Mouse (Mus musculus): ENCODE results near the gene Ndufaf8.

The Ndufaf8 gene

DNA sequence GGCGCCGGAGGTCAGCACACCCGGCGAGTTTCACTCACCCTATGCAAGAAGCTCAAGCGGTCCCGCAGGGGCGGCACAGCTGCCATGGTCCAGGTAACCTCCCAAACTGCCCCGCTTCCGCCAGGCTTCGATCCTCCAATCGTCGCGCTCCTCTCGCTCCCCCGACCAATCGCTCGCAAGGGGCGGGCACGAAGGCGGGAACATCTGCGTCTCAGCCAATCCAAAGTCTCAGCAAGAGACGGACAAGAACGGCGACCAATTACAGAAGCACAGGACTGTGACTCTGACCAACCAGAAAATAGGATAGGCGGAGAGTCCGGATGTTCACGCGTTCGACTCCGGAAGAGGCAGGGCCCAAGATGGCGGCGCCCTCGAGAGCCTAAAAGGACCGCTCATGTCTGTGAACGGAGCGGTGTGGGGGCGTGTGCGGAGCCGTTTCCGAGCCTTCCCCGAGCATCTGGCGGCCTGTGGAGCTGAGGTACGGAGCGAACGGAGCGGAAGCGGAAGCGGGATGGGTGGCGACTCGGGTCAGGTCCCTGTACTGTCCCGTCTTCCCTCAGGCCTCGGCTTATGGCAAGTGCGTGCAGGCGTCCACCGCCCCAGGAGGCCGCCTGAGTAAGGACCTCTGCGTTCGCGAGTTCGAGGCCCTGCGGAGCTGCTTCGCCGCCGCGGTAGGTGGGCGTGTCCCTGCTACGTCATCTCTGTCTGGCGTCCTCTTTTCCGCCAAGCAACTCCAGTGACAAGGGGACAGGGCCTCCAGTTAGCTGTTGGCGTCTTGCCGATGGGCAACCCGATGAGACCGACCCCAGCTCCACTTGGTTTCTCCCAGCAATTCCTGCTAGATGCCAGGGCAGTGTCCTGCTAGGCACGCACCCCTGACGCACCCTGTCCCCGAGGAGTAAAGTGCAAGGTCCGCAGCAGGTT is at the start of gene Ndufaf8, which contains the start of gene Tepsin:
Gene Ndufaf8, plus strand, starts transcription at position 341 of the 924 bp plus-strand sequence.
Gene Tepsin, minus strand, starts transcription at position 144 of the 924 bp plus-strand sequence.
- peak; percentile 97 for DNase-seq

GRCm38 (mm10) chr11:120049067-120049466 is 49.7 kb upstream of the Ndufaf8 start:
- DNase-seq, result no peak

DNA sequence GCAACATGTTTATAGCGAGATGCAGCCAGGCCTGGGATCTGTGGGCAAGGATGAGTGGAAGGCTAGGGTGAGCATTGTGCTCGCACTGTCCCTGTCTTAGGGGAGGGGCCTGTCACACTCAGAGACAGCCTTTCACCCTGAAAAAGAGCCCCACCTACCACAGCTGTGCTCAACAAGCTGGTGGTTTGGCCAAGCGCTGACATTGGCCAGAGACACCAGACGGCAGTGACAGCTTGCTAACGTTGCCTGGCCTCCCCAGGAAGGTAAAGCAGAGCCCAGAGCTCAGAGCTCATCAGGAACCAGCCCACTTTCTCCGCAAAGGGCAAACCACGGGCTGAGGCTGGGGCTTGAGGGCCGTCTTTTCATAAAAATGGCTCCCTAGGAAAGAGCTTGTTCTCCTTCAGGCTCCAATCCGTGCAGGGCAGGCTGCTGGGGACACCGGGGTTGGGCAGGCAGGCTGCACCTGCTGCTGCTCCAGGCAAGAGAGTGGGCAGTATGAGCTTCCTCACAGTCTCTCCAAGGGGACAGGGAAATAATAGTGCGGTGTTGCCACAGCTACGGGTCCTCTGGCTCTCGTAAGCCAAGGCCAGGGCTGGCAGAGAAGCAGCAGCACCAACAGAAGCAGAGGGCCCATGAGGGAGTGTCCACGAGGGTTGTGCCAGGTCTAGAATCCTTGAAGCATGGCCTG is 47.5 kb upstream of the Ndufaf8 start:
- DNase-seq, result no peak

DNA sequence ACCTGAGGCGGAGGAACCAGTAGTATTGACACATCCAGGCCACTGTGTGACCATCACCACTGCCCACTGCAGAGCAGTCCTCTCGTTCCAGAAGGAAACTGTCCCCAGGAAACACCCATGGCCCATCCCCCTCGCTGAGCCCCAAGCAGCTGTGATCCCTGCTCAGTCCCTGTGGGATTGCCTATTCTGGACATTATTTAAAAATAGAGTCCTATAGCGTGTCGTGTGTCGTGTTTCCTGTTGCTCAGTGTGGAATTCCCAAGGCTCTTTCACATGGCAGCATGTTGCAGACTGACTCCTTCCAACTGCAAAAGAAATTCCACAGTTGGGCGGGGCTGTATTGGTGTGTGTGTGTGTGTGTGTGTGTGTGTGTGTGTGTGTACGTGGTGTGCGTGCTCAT is 46.5 kb upstream of the Ndufaf8 start:
- no peak for DNase-seq

- no peak for DNase-seq
Observed at GRCm38 (mm10) chr11:120053846-120054245, 44.9 kb upstream of the Ndufaf8 start.

DNA sequence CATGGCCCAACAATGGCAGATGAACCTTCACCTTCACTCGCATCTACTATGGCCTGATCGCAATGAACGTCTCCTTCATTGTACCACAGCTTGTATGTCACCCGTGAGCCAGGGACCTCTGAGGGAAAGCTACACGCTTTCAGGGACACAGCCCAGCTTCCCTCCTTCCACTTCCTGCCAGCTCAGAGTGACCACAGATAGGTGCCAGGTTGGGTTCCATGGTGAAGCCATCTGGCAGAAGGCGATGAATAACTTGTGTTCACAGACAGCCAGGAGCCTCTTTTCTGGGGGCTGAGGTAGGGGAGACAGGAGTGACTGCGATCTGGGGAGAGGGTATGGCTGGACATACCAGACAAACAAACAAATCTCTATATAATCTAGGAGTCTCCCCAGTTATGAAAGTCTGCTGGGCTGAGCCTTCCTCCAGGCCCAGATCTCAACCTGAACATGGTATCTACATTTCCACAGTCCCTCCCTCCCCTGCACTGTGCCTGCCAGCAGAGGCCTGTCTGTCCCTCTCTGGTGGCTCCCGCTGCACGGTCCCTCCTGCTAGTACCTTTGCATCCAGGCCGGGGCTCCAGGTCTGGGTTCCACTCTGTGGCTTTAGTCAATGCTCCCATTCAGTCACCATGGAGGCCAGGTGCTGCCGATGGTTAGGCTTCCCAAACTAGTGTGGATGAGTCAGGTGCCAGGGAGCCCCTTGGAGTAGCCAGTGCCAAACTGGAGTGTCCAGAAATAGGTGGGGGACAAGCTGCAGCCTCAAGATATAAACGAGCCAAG is 42.6 kb upstream of the Ndufaf8 start:
- DNase-seq, result no peak

DNA sequence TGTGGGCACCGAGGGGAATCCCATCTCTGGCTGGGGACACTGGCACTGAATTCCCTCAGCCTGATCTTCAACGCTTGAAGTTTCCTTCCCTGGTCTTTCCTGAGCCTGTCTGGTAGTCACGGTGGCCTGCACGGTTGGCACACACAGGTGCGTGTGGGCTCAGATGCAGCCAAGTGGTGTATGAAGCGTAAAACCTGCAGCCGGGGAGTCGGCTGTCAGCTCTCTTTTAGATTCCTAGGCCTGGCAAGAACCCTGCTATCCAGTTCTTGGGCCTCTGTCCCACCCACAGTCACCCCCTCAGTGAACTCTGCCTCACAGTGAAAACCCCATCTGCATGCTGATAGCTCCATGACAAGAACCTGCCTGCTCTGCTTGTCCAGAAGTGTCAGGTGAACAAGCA is 38.1 kb upstream of the Ndufaf8 start:
- DNase-seq, result no peak

DNA sequence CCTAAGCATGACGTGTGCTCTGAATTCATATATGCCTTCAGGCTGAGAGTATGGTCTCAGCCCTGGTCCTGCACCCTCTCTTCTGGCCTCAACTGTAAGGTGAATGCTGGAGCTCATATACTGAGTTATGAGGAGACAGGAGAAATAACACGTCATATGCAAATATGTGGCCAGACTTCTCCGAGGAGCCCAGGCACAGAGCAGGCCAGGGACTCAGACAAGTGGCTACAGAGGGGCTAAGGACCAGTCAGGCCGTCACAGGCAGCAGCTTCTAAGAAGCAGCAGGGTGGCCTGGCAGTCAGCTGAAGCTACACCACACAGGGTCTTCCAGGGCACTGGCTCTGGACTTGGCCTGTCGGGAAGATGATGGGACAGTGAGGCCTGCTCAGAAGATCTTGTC is 35.4 kb upstream of the Ndufaf8 start:
- no peak for DNase-seq

GRCm38 (mm10) chr11:120064006-120064667 is 34.6 kb upstream of the Ndufaf8 start:
- no peak for DNase-seq

- DNase-seq, result no peak
Observed at GRCm38 (mm10) chr11:120064668-120065040, 34.1 kb upstream of the Ndufaf8 start.

DNA sequence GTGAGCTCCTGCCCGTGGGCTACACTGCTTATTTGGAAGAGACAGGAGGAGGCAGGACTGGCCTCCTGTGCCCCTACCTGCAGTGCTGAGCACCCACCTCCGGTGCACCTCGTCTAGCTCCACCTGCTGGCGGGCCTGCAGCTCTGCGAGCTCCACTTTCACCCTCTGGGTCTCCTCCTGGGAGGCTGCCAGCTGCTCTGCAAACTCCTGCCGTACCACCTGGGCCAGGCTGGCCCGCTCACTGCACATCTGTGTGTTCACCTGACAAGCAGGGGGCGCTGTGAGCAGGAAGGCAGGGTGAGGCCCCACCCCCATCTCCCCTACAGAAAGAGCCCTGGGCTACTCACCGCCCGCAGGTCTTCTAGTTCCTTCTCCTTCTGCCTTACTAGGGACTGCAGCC is 33.4 kb upstream of the Ndufaf8 start:
- peak; percentile 62 for DNase-seq

GRCm38 (mm10) chr11:120067834-120068233 is 30.9 kb upstream of the Ndufaf8 start:
- DNase-seq, result no peak

DNA sequence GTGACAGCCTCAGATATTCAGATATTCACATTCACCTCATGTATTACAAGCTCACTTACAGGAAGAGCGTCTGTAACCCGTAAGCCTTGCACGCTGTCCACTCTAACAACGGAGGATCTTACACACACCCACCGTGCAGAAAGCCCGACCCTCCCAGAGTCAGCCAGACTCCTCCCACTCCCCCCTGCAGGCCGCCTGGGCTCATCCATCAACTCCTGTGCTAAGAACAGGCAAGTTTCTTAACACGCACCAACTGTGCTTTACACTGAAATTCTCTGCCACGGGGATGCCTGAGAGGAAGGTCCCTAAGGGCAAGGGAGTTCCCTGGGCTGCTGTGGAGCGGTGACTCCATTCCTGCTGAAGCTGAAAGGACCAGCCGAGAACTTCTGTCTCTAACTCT is 29.5 kb upstream of the Ndufaf8 start:
- DNase-seq, result no peak

GRCm38 (mm10) chr11:120070286-120070930 is 28.3 kb upstream of the Ndufaf8 start:
- DNase-seq, result no peak

- no peak for DNase-seq
Observed at GRCm38 (mm10) chr11:120071065-120071464, 27.7 kb upstream of the Ndufaf8 start.

GRCm38 (mm10) chr11:120071731-120072320 is 26.9 kb upstream of the Ndufaf8 start:
- DNase-seq, result no peak

GRCm38 (mm10) chr11:120072986-120073647 is 25.6 kb upstream of the Ndufaf8 start:
- no peak for DNase-seq

DNA sequence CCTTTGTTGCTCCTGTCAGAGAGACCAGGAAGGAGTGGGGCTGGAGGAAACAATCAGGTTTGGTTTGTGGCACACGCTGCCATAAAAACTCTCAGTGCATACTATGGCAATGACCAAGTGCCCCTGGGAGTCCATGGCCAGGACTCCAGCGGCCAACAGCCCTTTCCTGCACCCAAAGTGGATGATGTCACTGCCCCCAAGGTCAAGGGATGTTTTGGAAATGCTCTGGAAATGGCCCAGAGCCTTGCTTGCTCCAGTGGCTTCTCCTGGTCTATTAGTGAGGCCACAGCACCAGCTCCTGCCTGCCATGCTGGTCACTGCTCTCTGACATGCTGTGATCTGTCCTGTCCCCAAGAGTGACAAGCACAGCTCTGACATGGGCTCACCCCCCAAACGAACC is 22.5 kb upstream of the Ndufaf8 start:
- no peak for DNase-seq

- DNase-seq, result no peak
Observed at GRCm38 (mm10) chr11:120080282-120080681, 18.4 kb upstream of the Ndufaf8 start.

DNA sequence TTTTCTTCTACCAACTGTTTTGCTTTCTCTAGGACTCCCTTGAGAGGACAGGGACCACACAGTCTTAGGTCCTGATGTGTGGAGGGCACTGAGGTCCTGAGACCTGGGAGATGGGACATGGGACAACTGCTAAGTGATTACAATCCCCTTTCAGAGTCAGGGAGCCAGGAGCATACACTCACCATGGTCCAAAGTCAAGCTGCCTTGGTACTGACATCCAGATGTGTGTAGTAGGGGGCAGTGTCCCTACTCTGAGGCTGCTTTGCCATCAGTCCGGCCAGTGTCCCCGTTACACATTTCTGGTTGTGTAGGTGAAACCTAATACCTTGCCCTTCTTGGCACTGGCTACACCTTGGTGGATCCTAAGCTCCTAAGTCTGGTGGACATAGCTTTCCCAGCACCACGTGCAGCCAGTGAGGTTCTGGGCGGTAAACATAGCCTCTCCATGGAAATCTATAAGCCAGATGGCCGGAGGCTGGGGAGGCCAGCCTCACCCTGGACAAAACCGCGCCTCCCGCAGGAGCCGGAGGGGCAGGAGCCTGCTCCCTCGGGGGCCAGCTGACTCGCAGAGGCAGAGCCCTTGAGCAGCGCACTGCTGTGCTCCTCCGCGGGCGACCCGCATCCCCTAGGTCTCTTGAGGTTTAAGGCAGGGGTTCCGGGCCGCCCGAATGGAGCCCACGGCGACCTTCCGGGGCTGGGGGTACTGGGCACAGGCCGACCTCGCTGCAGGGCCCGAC is 12.7 kb upstream of the Ndufaf8 start:
- DNase-seq, result peak; percentile 55

All from liver (tissue).